ENCODE assay signal across 19 mouse cellular contexts in the genomic region with DNA sequence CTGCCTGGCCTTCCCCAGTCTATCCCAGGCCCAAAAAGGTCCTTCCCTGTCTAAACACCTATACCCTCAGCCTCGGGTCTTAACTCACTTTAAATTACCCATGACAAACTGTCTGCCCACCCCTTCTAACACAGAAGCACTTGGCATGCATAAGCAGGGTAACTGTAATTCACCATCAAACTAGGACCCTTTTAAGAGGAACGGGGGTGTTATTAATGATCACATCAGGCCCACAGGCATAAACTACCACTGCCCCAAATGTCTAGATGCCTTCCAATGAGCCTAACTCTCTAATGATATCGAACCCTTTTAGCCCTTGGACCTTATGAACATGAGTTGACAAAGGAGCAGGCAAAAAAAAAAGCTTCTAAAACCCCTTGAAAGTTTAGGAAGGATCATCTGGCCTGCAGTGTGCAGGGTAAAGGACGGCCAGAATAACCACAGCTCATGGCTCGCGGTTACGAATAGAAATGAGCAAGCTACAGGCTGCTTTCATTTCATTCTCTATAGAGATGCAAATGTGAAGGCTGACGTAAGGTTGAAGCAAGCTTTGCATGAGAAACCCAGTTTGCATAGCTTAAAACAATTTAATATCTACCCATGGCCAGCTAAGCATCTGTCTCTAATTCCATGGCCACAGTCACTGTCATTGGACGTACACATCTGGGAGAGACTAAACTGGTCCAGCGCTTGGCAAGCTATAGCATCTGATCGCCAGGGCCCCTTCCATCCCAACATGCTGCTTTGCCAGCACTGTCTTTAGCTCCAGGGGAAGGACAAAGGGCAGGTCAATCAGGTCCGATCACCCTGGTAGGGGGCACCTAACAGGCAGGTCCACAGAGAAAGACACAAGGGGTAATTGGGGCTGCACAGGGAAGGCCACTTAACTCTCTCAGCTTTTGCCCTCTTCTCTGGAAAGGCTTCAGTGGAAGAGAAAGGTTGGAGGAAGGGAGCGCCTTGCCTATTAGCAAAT.
DNase-seq lines count a peak whose midpoint lies in the region; ATAC-seq lines count a peak whose summit lies in the region.
"Had no signal": no experiment of that assay in that cellular context is flagged by ENCODE, and none has a peak within 500 bp of the region (broad histone marks: within the 10 kb centered on the region; RNA-seq: fewer than 3 reads in every experiment).

No protein-coding gene starts in this region.

- 56% methylated on average over 13 of the region's 13 CpGs for WGBS in hindbrain, embryonic 10.5 days
- 29% methylated on average over 13 of the region's 13 CpGs for WGBS in hindbrain, embryonic 16.5 days
- 68% methylated on average over 13 of the region's 13 CpGs for WGBS in embryonic facial prominence, embryonic 15.5 days
- 13% methylated on average over 13 of the region's 13 CpGs for WGBS in forebrain, embryonic 16.5 days
- WGBS in midbrain, embryonic 16.5 days, result 22% methylated on average over 13 of the region's 13 CpGs

- peaks cover 49% of the 10 kb centered on the region for H3K4me1 ChIP-seq in hindbrain, embryonic 10.5 days (replicated peaks)
- H3K4me1 ChIP-seq in hindbrain, embryonic 16.5 days (ENCODE audit: control insufficient read depth, insufficient read depth, low read depth, low read length), result peaks cover 25% of the 10 kb centered on the region
- peaks cover 21% of the 10 kb centered on the region for H3K4me1 ChIP-seq in embryonic facial prominence, embryonic 15.5 days
- peaks cover 40% of the 10 kb centered on the region for H3K4me1 ChIP-seq in forebrain, embryonic 16.5 days (replicated peaks; ENCODE audit: control insufficient read depth, insufficient read depth, low read length)
- H3K4me1 ChIP-seq in midbrain, embryonic 16.5 days (ENCODE audit: control insufficient read depth, insufficient read depth, low read length), result peaks cover 38% of the 10 kb centered on the region
- H3K4me1 ChIP-seq: liver, embryonic 12.5 days had no signal

- no peaks in the 10 kb centered on the region for H3K9me3 ChIP-seq in hindbrain, embryonic 10.5 days
- no peaks in the 10 kb centered on the region for H3K9me3 ChIP-seq in hindbrain, embryonic 16.5 days (ENCODE audit: control insufficient read depth, low read length)
- H3K9me3 ChIP-seq in embryonic facial prominence, embryonic 15.5 days (replicated peaks), result no peaks in the 10 kb centered on the region
- no peaks in the 10 kb centered on the region for H3K9me3 ChIP-seq in forebrain, embryonic 16.5 days (ENCODE audit: control insufficient read depth, low read length)
- H3K9me3 ChIP-seq in midbrain, embryonic 16.5 days (replicated peaks; ENCODE audit: control insufficient read depth, low read length, poor library complexity, severe bottlenecking), result no peaks in the 10 kb centered on the region
- H3K9me3 ChIP-seq: heart, embryonic 15.5 days; liver, embryonic 12.5 days had no signal

- no peak overlapping the region for H3K4me2 ChIP-seq in hindbrain, embryonic 16.5 days (ENCODE audit: low read length)
- H3K4me2 ChIP-seq in embryonic facial prominence, embryonic 15.5 days (replicated peaks), result no peak overlapping the region
- H3K4me2 ChIP-seq in forebrain, embryonic 16.5 days (ENCODE audit: low read length), result peak overlapping the region; percentile 23
- no peak overlapping the region for H3K4me2 ChIP-seq in midbrain, embryonic 16.5 days (ENCODE audit: low read length)
- H3K4me2 ChIP-seq: heart, embryonic 15.5 days; liver, embryonic 12.5 days; lung, embryonic 14.5 days had no signal

- ATAC-seq in hindbrain, embryonic 16.5 days, result no peak
- 0 out of 2 replicates have a peak, but pooled peaks have one; percentile 47 for ATAC-seq in embryonic facial prominence, embryonic 15.5 days (ENCODE audit: insufficient number of reproducible peaks, low FRiP score, low TSS enrichment, low read depth)
- ATAC-seq in forebrain, embryonic 16.5 days, result peak; percentile 80
- ATAC-seq in midbrain, embryonic 16.5 days, result no peak
- no peak for ATAC-seq in megakaryocyte progenitor cell, adult 5-6 weeks (replicated peaks; ENCODE audit: poor library complexity)
- ATAC-seq: liver, embryonic 12.5 days had no signal

- no peak overlapping the region for H3K9ac ChIP-seq in hindbrain, embryonic 16.5 days (ENCODE audit: low read depth, low read length)
- no peak overlapping the region for H3K9ac ChIP-seq in embryonic facial prominence, embryonic 15.5 days
- no peak overlapping the region for H3K9ac ChIP-seq in forebrain, embryonic 16.5 days (replicated peaks; ENCODE audit: low read depth, low read length)
- no peak overlapping the region for H3K9ac ChIP-seq in midbrain, embryonic 16.5 days (ENCODE audit: low read depth, low read length)
- H3K9ac ChIP-seq: heart, embryonic 15.5 days; liver, embryonic 12.5 days; lung, embryonic 14.5 days had no signal

- peaks cover 16% of the 10 kb centered on the region for H3K27me3 ChIP-seq in hindbrain, embryonic 10.5 days (ENCODE audit: insufficient read depth, poor library complexity, severe bottlenecking)
- H3K27me3 ChIP-seq in hindbrain, embryonic 16.5 days (replicated peaks; ENCODE audit: control insufficient read depth, insufficient read depth, low read length), result no peaks in the 10 kb centered on the region
- H3K27me3 ChIP-seq in embryonic facial prominence, embryonic 15.5 days, result 0 out of 2 replicates have a peak, but pooled peaks cover 6% of the 10 kb centered on the region
- H3K27me3 ChIP-seq in forebrain, embryonic 16.5 days (replicated peaks; ENCODE audit: control insufficient read depth, insufficient read depth, low read length), result no peaks in the 10 kb centered on the region
- no peaks in the 10 kb centered on the region for H3K27me3 ChIP-seq in midbrain, embryonic 16.5 days (ENCODE audit: control insufficient read depth, insufficient read depth, low read depth, low read length)
- H3K27me3 ChIP-seq: heart, embryonic 15.5 days; liver, embryonic 12.5 days had no signal

- no peaks in the 10 kb centered on the region for H3K36me3 ChIP-seq in hindbrain, embryonic 10.5 days
- H3K36me3 ChIP-seq in hindbrain, embryonic 16.5 days (ENCODE audit: control insufficient read depth, insufficient read depth, low read length), result no peaks in the 10 kb centered on the region
- no peaks in the 10 kb centered on the region for H3K36me3 ChIP-seq in embryonic facial prominence, embryonic 15.5 days
- H3K36me3 ChIP-seq in forebrain, embryonic 16.5 days (ENCODE audit: control insufficient read depth, insufficient read depth), result no peaks in the 10 kb centered on the region
- no peaks in the 10 kb centered on the region for H3K36me3 ChIP-seq in midbrain, embryonic 16.5 days (ENCODE audit: control insufficient read depth, insufficient read depth, low read length)
- H3K36me3 ChIP-seq: heart, embryonic 15.5 days; liver, embryonic 12.5 days had no signal

- peak overlapping the region; percentile 83 for H3K27ac ChIP-seq in hindbrain, embryonic 10.5 days
- no peak overlapping the region for H3K27ac ChIP-seq in hindbrain, embryonic 16.5 days (ENCODE audit: low read depth, low read length)
- 0 out of 2 replicates have a peak overlapping the region, but pooled peaks have one; percentile 44 for H3K27ac ChIP-seq in embryonic facial prominence, embryonic 15.5 days (replicated peaks)
- H3K27ac ChIP-seq in forebrain, embryonic 16.5 days (ENCODE audit: low read length), result peak overlapping the region; percentile 70
- H3K27ac ChIP-seq in midbrain, embryonic 16.5 days (ENCODE audit: low read length), result 0 out of 2 replicates have a peak overlapping the region, but pooled peaks have one; percentile 17
- H3K27ac ChIP-seq: gastrocnemius, adult 2 months; heart, embryonic 15.5 days; left cerebral cortex, adult 2 months; liver, embryonic 12.5 days had no signal

- DNase-seq in hindbrain, embryonic 10.5 days (ENCODE audit: low spot score), result peak; percentile 17
- DNase-seq in frontal cortex, postnatal 14 days (ENCODE audit: low spot score in 2 of 2), result no peak
- DNase-seq: adrenal gland, postnatal 14 days; cerebellum, adult 8-10 months; gastrocnemius, adult 2 months; heart, adult 18-20 months; kidney, adult 11 months; kidney, postnatal 14 days; lung, embryonic 14.5 days; lung, postnatal 4 days; thymus, postnatal 4 days had no signal

- H3K4me3 ChIP-seq in hindbrain, embryonic 10.5 days, result peak overlapping the region; percentile 9; the same call in 1 of the 2 replicates
- no peak overlapping the region for H3K4me3 ChIP-seq in hindbrain, embryonic 16.5 days (ENCODE audit: low read length)
- no peak overlapping the region for H3K4me3 ChIP-seq in embryonic facial prominence, embryonic 15.5 days (replicated peaks)
- no peak overlapping the region for H3K4me3 ChIP-seq in forebrain, embryonic 16.5 days (replicated peaks; ENCODE audit: low read length)
- H3K4me3 ChIP-seq in midbrain, embryonic 16.5 days (ENCODE audit: low read depth, low read length), result no peak overlapping the region
- H3K4me3 ChIP-seq: gastrocnemius, adult 2 months; heart, embryonic 15.5 days; left cerebral cortex, adult 2 months; liver, embryonic 12.5 days had no signal

Comparison
In these comparisons a context has a peak if more than half of its experiments do, and no peak if none do; other contexts are left out.
1. ATAC-seq: peak in embryonic facial prominence, embryonic 15.5 days (single experiment) and forebrain, embryonic 16.5 days (single experiment); none in hindbrain, embryonic 16.5 days (single experiment), midbrain, embryonic 16.5 days (single experiment) and megakaryocyte progenitor cell, adult 5-6 weeks (single experiment).